Mouse (Mus musculus) CH12.LX (cell line): ENCODE data around the gene Myo16. TPM values are rescaled to one million over a fixed set of nuclear protein-coding genes. Genes with fewer than 3 reads are reported as not detected.

Experiments
- DNase-seq: peaks from one replicate; pipeline ENCODE4 v3.0.0-alpha.2; 2013; ENCODE audit errors: extremely low read depth
- H3K27ac ChIP-seq: 2 replicates; pipeline ENCODE4 v1.5.1; 2012; ENCODE audit warnings: low read depth, mild to moderate bottlenecking, control low read depth, moderate library complexity; ENCODE audit not compliant: insufficient read depth
- H3K27me3 ChIP-seq: replicated peaks from 2 replicates; pipeline ENCODE3; 2012; ENCODE audit warnings: inconsistent platforms
- H3K36me3 ChIP-seq, 2 experiments: replicated peaks in 1 of 2; 2 replicates each; pipeline versions ENCODE3 to v1.6.1; 2012; ENCODE audit warnings: inconsistent platforms in 1 of 2, low read length in 1 of 2, mild to moderate bottlenecking in 1 of 2, mixed read lengths in 1 of 2, moderate library complexity in 1 of 2; ENCODE audit not compliant: control insufficient read depth in 1 of 2, insufficient read depth in 1 of 2
- H3K4me1 ChIP-seq, 2 experiments: 2 replicates each; pipeline ENCODE4 v1.6.1; 2012; ENCODE audit warnings: inconsistent platforms in 1 of 2, moderate library complexity in 1 of 2; ENCODE audit not compliant: insufficient read depth in 2 of 2, control insufficient read depth in 1 of 2
- H3K4me2 ChIP-seq: 2 replicates; pipeline ENCODE4 v1.6.1; 2012; ENCODE audit warnings: low read depth, mild to moderate bottlenecking, control low read depth; ENCODE audit not compliant: poor library complexity, insufficient read depth, severe bottlenecking
- H3K4me3 ChIP-seq, 3 experiments: fragments of 150-350 bp in 1 of 3; sonication (generic) in 1 of 3; replicated peaks in 1 of 3; 2 replicates each; pipeline versions ENCODE3 to v1.5.1; 2011 to 2012; ENCODE audit warnings: low read depth in 2 of 3, low read length in 2 of 3, mild to moderate bottlenecking in 2 of 3, moderate library complexity in 2 of 3, control low read depth in 1 of 3, improper control_type of control experiment in 1 of 3, inconsistent platforms in 1 of 3, mixed read lengths in 1 of 3; ENCODE audit not compliant: poor library complexity in 1 of 3
- H3K79me2 ChIP-seq: replicated peaks from 2 replicates; pipeline ENCODE4 v1.6.1; 2012; ENCODE audit warnings: mild to moderate bottlenecking, moderate library complexity; ENCODE audit not compliant: control insufficient read depth, poor library complexity, insufficient read depth, severe bottlenecking; ENCODE audit errors: extremely low read depth
- H3K9ac ChIP-seq: 2 replicates; pipeline ENCODE4 v1.6.1; 2012; ENCODE audit warnings: low read depth, mild to moderate bottlenecking, control low read depth, moderate library complexity; ENCODE audit not compliant: insufficient read depth
- H3K9me3 ChIP-seq: replicated peaks from 2 replicates; pipeline ENCODE3; 2012; ENCODE audit warnings: low read length, inconsistent platforms, mixed read lengths
- BHLHE40 ChIP-seq: IDR thresholded peaks from 2 replicates; pipeline ENCODE4 v1.6.1; 2011; ENCODE audit warnings: mild to moderate bottlenecking, low read depth, low read length, improper control_type of control experiment
- CHD1 ChIP-seq: IDR thresholded peaks from 2 replicates; pipeline ENCODE4 v1.6.1; 2012; ENCODE audit warnings: low read depth, low read length, improper control_type of control experiment, inconsistent platforms
- CHD2 ChIP-seq: IDR thresholded peaks from 2 replicates; pipeline ENCODE4 v1.6.1; 2011; ENCODE audit warnings: low read length, improper control_type of control experiment
- CTCF ChIP-seq, 2 experiments: IDR thresholded peaks in 1 of 2; conservative IDR thresholded peaks in 1 of 2; 2 replicates each; pipeline ENCODE4 v1.5.1; 2011 to 2012; ENCODE audit warnings: low read depth in 2 of 2, low read length in 2 of 2, improper control_type of control experiment in 1 of 2, inconsistent platforms in 1 of 2, mild to moderate bottlenecking in 1 of 2, moderate library complexity in 1 of 2
- E2F4 ChIP-seq: IDR thresholded peaks from 2 replicates; pipeline ENCODE4 v1.6.1; 2011; ENCODE audit warnings: low read depth, low read length, improper control_type of control experiment; ENCODE audit not compliant: insufficient replicate concordance
- ELF1 ChIP-seq: IDR thresholded peaks from 2 replicates; pipeline ENCODE4 v1.6.1; 2014; ENCODE audit warnings: low read depth, mild to moderate bottlenecking, inconsistent platforms, low read length, improper control_type of control experiment
- EP300 ChIP-seq: IDR thresholded peaks from 2 replicates; pipeline ENCODE4 v1.6.1; 2011; ENCODE audit warnings: low read length, improper control_type of control experiment
- GABPA ChIP-seq: IDR thresholded peaks from 2 replicates; pipeline ENCODE4 v1.6.1; 2012; ENCODE audit warnings: low read depth, low read length, improper control_type of control experiment, inconsistent platforms; ENCODE audit not compliant: insufficient replicate concordance
- JUN ChIP-seq: IDR thresholded peaks from 2 replicates; pipeline ENCODE4 v1.6.1; 2011; ENCODE audit warnings: low read depth, mild to moderate bottlenecking, low read length, improper control_type of control experiment, moderate library complexity; ENCODE audit not compliant: insufficient read depth
- KAT2A ChIP-seq: IDR thresholded peaks from 2 replicates; pipeline ENCODE4 v1.6.1; 2012; ENCODE audit warnings: low read length, improper control_type of control experiment, inconsistent platforms; ENCODE audit not compliant: insufficient replicate concordance
- MAFK ChIP-seq: IDR thresholded peaks from 2 replicates; pipeline ENCODE4 v1.6.1; 2011; ENCODE audit warnings: low read length, improper control_type of control experiment; ENCODE audit not compliant: insufficient replicate concordance
- MAX ChIP-seq: IDR thresholded peaks from 2 replicates; pipeline ENCODE4 v1.6.1; 2011; ENCODE audit warnings: low read length, improper control_type of control experiment
- MAZ ChIP-seq: IDR thresholded peaks from 2 replicates; pipeline ENCODE4 v1.6.1; 2012; ENCODE audit warnings: low read depth, mild to moderate bottlenecking, inconsistent platforms, low read length, improper control_type of control experiment, moderate library complexity
- MXI1 ChIP-seq: IDR thresholded peaks from 2 replicates; pipeline ENCODE4 v1.6.1; 2011; ENCODE audit warnings: mild to moderate bottlenecking, low read depth, low read length, improper control_type of control experiment
- MYC ChIP-seq: IDR thresholded peaks from 2 replicates; pipeline ENCODE4 v1.6.1; 2011; ENCODE audit warnings: low read depth, mild to moderate bottlenecking, improper control_type of control experiment, low read length
- NRF1 ChIP-seq: IDR thresholded peaks from 2 replicates; pipeline ENCODE4 v1.6.1; 2014; ENCODE audit warnings: low read depth, mild to moderate bottlenecking, inconsistent platforms, low read length, improper control_type of control experiment, moderate library complexity
- PAX5 ChIP-seq: IDR thresholded peaks from 2 replicates; pipeline ENCODE4 v1.6.1; 2012; ENCODE audit warnings: low read length, inconsistent platforms, mixed read lengths
- SMC3 ChIP-seq: IDR thresholded peaks from 2 replicates; pipeline ENCODE4 v1.6.1; 2011; ENCODE audit warnings: low read depth, low read length, improper control_type of control experiment
- TBP ChIP-seq: conservative IDR thresholded peaks from 2 replicates; pipeline ENCODE4 v1.6.1; 2011; ENCODE audit warnings: low read depth, low read length, improper control_type of control experiment
- TCF12 ChIP-seq: IDR thresholded peaks from 2 replicates; pipeline ENCODE4 v1.6.1; 2014; ENCODE audit warnings: low read depth, mild to moderate bottlenecking, inconsistent platforms, low read length, improper control_type of control experiment
- USF1 ChIP-seq: IDR thresholded peaks from 2 replicates; pipeline ENCODE4 v1.6.1; 2014; ENCODE audit warnings: low read depth, mild to moderate bottlenecking, inconsistent platforms, low read length, improper control_type of control experiment
- ZC3H11A ChIP-seq: IDR thresholded peaks from 2 replicates; pipeline ENCODE4 v1.6.1; 2012; ENCODE audit warnings: low read depth, mild to moderate bottlenecking, inconsistent platforms, low read length, improper control_type of control experiment
- ZMIZ1 ChIP-seq: IDR thresholded peaks from 2 replicates; pipeline ENCODE4 v1.6.1; 2012; ENCODE audit warnings: low read depth, mild to moderate bottlenecking, inconsistent platforms, low read length, improper control_type of control experiment
- dilution Hi-C: fragments of 300-500 bp; cut with MboI; formaldehyde crosslinking; loops from 2 replicates; pipeline ENCODE4 v1.14.3; 2020; ENCODE audit warnings: low sequenced_read_pairs; ENCODE audit not compliant: extremely low pct_unique_long_range_greater_than_20kb, extremely low pct_ligation_motif_present
- in situ Hi-C: fragments of 300-500 bp; cut with MboI; formaldehyde crosslinking; loops from 3 replicates; pipeline ENCODE4 v1.14.3; 2019; ENCODE audit warnings: low sequenced_read_pairs, low pct_ligation_motif_present, low pct_unique_long_range_greater_than_20kb, mixed read lengths
- polyA plus RNA-seq: library from polyadenylated mRNA; unstranded; fragments of >175 nt; gene quantifications from 2 replicates; pipeline ENCODE4 v1.2.1, GENCODE M21; 2012; ENCODE audit warnings: low read depth; ENCODE audit not compliant: insufficient read length
- total RNA-seq, 2 experiments: library from RNA; depleted of rRNA; stranded (reverse); fragments of 300-350 nt in 1 of 2; fragments of >200 nt in 1 of 2; gene quantifications; 2 replicates each; pipeline ENCODE4 v1.2.3; 2012 to 2014

The Myo16 gene
- total and polyA plus RNA-seq, 3 experiments: not detected

DNA sequence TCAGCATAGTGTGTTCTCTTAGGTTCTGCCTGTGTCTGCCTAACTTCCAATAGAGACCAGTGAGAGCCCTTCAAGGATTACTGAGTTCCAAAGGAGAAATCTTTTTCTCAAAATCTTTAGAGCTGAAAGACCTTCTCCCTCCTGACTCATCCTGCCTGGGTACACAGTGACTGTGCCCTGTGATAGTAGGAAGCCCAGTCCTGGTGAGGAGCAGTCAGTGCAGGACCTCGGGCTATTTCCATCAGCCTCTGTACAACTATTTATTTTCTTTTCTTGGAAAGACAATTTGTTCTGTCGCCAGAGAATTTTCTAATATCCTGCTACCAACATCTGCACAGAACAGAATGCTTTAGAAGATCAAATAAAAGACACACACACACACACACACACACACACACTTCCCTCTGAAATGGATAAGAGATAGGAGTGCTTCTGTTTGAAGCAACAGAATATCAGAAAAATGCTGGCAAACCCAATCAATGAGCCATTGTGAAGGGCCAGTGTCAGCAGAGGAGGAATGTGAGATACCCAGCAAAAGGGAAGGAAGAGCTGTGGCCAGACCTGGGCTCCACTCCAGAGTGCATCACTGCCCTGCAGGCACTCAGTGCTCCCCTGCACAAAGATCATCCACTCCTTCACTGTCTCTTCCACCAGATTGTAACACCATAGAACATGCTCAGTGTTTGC, 518.3 kb downstream of the Myo16 start:
- Histone ChIP-seq H3K9me3 (no peaks in the 10 kb centered on the region), H3K79me2 (no peaks in the 10 kb centered on the region; the same call in 1 of the 2 replicates), H3K4me2 (no peak overlapping the region), H3K9ac (no peak overlapping the region), H3K4me1 (no peaks in the 10 kb centered on the region), H3K36me3 (no peaks in the 10 kb centered on the region), H3K27ac (no peak overlapping the region), H3K27me3 (peaks cover 4% of the 10 kb centered on the region), H3K4me3 (no peak overlapping the region)
- TF ChIP-seq SMC3 (no peak), MYC (no peak), MAFK (no peak), EP300 (no peak), CTCF (conservative IDR thresholded peaks at IDR 0.05 in 1 of 2, IDR thresholded peaks at IDR 0.05 in 1 of 2; ENCODE audit: low read depth in 2 of 2, low read length in 2 of 2) (no peak), CHD2 (no peak), ELF1 (no peak), MAZ (no peak), PAX5 (no peak), ZMIZ1 (no peak), USF1 (no peak), KAT2A (no peak), TCF12 (no peak), TBP (no peak), BHLHE40 (no peak), ZC3H11A (no peak), JUN (no peak), CHD1 (no peak), MXI1 (no peak)
- no peak for DNase-seq
- in situ Hi-C loops (no loop called here), dilution Hi-C loops (no loop called here)

DNA sequence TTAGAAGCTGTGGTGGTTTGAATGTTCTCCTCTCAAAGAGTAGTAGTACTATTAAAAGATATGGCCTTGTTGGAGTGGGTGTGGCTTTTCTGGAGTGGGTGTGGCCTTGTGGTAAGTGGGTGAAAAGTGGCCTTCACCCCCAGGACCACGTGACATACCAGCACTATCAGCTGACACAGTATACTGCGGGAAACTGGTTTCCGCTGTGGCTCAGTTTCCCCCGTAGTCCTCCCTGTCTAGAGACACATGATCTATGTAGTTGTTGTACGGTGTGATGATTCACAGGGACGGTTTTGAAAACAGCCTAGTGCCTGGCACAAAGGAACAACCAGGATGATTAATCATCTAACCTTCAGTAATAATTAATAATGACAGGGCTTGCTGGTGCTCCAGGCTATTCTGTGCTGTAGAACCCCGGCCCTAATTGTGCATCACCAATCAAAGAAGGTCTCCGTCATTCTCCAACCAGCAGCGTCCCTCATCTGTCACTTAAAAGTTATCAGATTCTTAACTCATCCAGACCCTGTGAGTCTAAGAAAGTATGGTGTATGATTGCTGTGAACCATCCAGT, 524.2 kb downstream of the Myo16 start:
- H3K4me3 ChIP-seq: no peak overlapping the region
- H3K27me3 ChIP-seq: peaks cover 4% of the 10 kb centered on the region
- H3K36me3 ChIP-seq: no peaks in the 10 kb centered on the region
- no peaks in the 10 kb centered on the region for H3K9me3 ChIP-seq
- no peak overlapping the region for H3K27ac ChIP-seq
- H3K9ac ChIP-seq: no peak overlapping the region
- peaks cover 3% of the 10 kb centered on the region in 2 experiments; a peak in 3 of 4 replicates for H3K4me1 ChIP-seq
- no peaks in the 10 kb centered on the region; the same call in 1 of the 2 replicates for H3K79me2 ChIP-seq
- H3K4me2 ChIP-seq: no peak overlapping the region
- in situ Hi-C loops: no loop called here
- TF ChIP-seq NRF1 (no peak), MAX (no peak), KAT2A (no peak), GABPA (no peak), TCF12 (no peak), E2F4 (no peak), MAZ (no peak)
- TF ChIP-seq, all 38 proteins: peak for 0
- dilution Hi-C loops: no loop called here
- no peak for DNase-seq
